Mouse (Mus musculus) heart, adult 2 months (tissue): ENCODE data around the gene Dmpk.

Experiments
- CTCF ChIP-seq: fragments of 200-600 bp; IDR thresholded peaks from 2 replicates; pipeline ENCODE4 v1.8.1; 2022; ENCODE audit warnings: antibody characterized with exemption, mild to moderate bottlenecking, moderate library complexity
- POLR2A ChIP-seq: fragments of 200-500 bp; IDR thresholded peaks from 2 replicates; pipeline ENCODE4 v1.6.1; 2011; ENCODE audit warnings: mild to moderate bottlenecking, low read depth, low read length, control low read depth; ENCODE audit not compliant: insufficient read depth

DNA sequence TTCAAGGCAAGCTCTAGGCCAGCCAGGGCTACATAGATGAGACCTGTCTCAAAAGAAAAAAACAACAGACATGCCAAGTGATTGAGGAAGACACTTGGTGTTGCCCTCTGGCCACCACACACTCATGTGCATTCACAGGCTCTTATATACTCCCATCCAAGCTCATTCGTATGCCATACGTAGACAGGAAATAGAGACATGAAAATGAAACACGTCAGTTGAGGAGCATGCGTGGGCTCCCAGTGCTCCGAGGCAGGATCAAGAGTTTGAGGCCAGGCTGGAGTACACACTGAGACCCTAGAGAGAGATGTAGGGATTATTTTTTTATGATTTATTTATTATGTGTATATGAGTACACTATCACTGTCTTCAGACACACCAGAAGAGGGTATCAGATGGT lies 45.7 kb downstream of the Dmpk start:
- TF ChIP-seq POLR2A: no peak
- no peak for TF ChIP-seq CTCF
